Mouse (Mus musculus) cerebral cortex, adult 2 months (tissue): ENCODE measurements around the gene Gm498.

ENCODE experiments used
- WGBS: fragments of 180-500 bp; shearing (Covaris S2); methylation state at CpG from one replicate; pipeline ENCODE4 v1.1.7; 2018; 5-methylcytosine and 5-hydroxymethylcytosine counted together

Gene Gm498

DNA sequence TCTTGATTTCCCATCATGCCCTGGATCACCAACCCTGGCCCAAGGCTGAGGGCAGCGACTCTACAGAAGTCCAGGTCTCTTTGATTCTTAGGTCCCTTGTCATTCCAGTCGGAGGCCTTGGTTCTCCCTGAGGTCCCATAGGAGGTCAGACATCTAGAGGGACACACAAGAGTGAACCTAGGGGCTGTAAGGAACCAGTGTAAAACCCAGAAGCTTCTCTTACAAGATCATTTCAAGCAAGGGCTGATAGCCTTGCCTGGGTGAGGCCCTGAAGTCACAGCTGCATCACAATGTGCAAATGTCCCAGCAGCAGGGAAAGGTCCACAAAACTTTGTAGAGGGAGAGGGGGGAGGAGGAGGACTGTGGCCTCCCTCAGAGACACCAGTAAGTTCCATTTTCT, at the start of gene Gm498:
Gene Gm498, plus strand, starts transcription at position 301 of the 400 bp plus-strand sequence.
- 83% methylated on average over 2 of the region's 2 CpGs for WGBS

- WGBS: 89% methylated on average over 4 of the region's 4 CpGs
These were observed 47.4 kb upstream of the Gm498 start for GRCm38 (mm10) chr7:143819201-143819600.

DNA sequence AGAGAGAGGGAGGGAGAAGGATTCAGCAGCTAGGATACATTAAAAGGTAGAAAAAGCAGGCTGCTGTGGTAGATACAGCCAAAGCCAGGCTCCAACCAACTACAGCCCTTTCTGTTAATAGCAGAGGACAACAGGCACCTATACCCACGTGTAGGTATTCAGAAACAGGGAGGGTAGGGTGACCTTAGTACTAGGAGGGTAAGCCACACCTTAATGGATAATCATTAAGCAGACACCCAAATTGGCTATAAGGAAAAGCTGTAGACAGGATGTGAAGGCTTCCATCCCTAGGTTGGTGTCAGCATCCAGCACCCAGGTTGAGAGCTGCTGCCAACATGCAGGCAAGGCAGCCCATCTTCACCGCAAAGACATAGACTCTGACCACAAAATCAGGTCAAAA, 45.4 kb upstream of the Gm498 start:
- 94% methylated on average over 2 of the region's 2 CpGs for WGBS

GRCm38 (mm10) chr7:143822375-143823265, 44.0 kb upstream of the Gm498 start, which contains the start of the genes Nadsyn1 and Dhcr7:
TSS of gene Nadsyn1 (minus strand) at chr7:143822849.
TSS of gene Dhcr7 (plus strand) at chr7:143823145.
- WGBS: under 1% methylated on average over 39 of the region's 40 CpGs

DNA sequence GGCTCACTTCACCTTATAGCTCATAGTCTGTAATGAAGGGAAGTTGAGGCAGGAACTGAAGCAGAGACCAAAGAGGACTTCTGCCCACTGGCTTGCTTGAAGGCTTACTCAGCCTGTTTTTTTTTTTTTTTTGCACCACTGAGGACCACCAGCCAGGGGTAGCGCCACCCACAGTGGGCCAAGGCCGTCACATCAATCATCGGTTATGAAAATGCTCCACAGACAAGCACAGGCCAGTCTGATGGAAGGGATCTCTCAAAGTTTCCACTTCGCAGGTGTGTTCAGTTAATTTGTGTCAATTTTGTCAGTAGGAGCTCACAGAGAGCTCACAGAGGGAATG, 43.4 kb upstream of the Gm498 start:
- 75% methylated on average over 4 of the region's 4 CpGs for WGBS

DNA sequence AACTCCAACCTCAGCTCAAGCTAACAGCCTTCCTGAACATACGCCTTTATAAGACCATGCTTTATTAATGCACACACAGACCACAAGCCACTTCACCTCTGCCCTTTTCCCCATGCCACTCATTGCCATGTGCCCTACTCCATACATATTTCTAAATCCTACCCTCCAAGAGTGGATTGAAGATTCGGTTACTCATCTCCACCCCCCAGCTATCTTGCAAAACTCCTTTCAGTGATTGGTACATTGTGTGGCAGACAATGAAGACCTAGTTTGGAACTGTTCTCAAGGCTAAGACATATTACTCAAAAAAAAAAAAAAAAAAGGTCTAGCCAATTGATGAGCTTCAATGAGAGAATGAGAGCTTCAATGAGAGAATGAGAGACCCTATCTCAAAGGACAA, 39.7 kb upstream of the Gm498 start:
- WGBS: 94% methylated on average over 2 of the region's 2 CpGs

DNA sequence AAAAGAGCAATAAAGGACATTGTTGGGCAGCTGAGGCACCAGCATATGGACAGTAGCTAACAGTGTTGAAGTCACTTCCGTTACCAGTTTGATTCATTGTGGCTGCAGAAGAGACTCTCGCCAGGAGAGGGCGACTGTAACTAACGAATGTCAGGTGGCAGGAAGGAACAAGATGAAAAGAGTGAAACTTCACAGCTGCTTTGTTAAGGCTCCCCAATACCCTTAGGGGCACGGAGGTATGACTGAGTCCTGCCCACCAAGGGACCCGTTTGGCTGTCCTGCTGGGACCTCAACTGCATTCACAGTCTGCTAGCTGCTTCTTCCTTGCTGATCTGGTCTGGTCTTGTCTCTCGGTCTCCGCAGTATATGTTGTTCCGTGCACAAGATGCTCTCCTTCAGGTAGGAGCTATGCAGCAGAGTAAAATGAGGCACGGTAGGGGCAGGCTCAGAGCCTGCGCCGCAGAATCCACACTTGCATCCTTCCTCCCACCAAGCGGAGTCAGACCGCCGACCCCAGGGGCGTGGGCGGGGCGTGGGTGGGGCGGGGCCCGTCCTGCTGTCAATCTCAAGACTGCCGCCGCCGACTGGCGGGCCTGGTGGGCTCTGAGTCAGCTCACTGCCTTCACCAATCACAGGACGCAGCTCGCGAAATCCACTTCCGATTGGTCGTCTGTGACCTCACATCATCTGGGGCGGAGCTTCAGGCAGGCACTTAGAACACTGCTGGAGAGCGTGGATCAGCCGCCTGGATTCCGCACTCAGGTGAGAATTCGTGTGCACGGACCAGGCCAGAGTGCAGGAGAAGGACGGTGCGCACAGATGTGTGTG, 36.9 kb upstream of the Gm498 start:
- WGBS: under 1% methylated on average over 36 of the region's 37 CpGs

DNA sequence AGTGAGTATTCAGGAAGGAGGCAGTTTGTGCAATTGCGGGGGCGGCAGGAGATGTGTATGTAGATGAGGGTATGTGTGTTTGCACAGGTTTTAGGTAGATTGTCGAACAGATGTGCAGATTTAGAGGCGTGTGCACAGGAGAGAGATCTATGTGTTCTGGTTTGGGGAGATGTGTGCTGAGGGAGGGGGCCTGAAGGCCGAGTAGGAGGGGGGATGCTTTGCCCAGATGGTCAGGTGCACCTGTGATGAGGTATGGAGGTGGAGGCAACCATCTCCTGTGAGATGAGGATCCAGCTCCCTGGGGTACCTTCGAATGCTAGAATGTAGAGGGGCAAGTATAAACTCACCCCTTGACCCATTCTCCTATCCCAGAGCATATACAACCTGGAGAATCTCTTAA, 36.2 kb upstream of the Gm498 start:
- WGBS: 6% methylated on average over 6 of the region's 6 CpGs

- WGBS: 53% methylated on average over 8 of the region's 8 CpGs
These were observed 34.4 kb upstream of the Gm498 start for GRCm38 (mm10) chr7:143832196-143832595.

DNA sequence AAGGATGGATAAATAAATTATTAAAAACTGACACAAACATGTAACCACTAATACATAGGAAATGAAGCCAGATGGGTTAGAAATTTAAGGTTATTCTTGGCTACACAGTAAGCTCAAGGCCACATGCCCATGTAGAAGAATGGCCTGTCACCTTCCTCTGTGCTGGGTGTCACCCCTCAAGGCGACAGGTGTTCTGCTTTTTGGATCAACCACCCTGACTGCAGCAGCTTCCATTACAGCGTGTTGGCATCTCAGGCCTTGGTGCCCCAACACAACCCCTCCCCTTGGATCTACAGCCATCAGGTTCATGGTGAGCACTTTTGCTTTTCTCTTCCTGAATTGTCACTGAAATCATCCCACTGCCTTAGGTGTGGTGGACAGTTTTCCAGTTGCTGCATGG, 34.0 kb upstream of the Gm498 start:
- WGBS: 96% methylated on average over 2 of the region's 2 CpGs

GRCm38 (mm10) chr7:143833581-143834190, 33.0 kb upstream of the Gm498 start:
- 77% methylated on average over 6 of the region's 6 CpGs for WGBS

GRCm38 (mm10) chr7:143834316-143834715, 32.3 kb upstream of the Gm498 start:
- WGBS: 84% methylated on average over 2 of the region's 2 CpGs

- 39% methylated on average over 3 of the region's 3 CpGs for WGBS
These were observed 31.7 kb upstream of the Gm498 start for GRCm38 (mm10) chr7:143834972-143835371.

GRCm38 (mm10) chr7:143837705-143838358, 28.8 kb upstream of the Gm498 start:
- 69% methylated on average over 3 of the region's 3 CpGs for WGBS

DNA sequence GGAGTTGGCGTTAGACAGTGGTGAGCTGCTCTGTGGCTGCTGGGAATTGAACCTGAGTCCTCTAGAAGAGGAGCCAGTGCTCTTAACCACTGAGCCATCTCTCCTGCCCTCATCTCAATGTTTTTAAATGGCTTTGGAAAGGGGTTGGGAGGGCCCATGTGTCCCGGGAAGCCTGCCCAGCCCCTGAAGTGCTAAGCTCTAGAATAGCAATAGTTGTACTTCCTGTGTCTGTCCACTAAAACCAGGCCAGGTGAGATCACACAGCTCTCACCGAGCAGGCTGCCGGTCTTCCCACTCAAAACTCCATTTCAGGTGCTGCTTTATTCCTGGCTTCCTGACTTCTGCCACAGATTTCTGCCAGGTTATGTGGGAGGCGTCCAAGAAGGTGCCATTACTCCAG, 26.5 kb upstream of the Gm498 start:
- 82% methylated on average over 5 of the region's 5 CpGs for WGBS

- 95% methylated on average over 8 of the region's 8 CpGs for WGBS
These were observed 25.3 kb upstream of the Gm498 start for GRCm38 (mm10) chr7:143841301-143841700.

DNA sequence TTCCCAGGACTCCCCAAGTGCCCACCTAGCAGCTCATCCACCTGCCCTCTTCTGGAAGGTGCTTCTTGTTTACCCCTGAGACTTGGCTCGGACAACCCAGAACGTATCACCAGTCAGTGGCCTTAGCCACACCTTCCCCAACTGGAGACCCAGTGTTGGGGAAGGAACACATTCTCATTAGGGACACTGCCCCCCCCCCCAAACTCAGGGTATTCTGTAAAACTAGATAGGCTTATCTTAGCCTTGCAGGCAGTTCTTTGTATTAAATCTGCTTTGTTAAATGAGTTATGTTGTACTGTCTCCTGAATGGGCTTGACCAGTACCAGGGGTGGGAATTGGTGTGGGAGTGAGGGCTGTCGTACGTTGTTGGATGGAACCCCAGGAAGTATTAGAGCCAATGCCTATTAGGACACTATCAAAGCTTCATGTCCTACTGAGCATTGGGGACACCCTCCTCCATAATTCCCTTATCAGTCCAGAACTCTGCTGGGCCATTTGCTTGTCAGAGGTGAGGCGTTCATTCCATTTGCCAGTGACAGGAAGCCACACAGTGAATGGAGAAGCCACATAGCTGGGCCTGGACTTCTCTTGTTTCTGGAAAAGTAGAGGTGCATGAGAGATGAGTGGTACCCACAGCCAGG, 18.4 kb upstream of the Gm498 start:
- 95% methylated on average over 5 of the region's 5 CpGs for WGBS

DNA sequence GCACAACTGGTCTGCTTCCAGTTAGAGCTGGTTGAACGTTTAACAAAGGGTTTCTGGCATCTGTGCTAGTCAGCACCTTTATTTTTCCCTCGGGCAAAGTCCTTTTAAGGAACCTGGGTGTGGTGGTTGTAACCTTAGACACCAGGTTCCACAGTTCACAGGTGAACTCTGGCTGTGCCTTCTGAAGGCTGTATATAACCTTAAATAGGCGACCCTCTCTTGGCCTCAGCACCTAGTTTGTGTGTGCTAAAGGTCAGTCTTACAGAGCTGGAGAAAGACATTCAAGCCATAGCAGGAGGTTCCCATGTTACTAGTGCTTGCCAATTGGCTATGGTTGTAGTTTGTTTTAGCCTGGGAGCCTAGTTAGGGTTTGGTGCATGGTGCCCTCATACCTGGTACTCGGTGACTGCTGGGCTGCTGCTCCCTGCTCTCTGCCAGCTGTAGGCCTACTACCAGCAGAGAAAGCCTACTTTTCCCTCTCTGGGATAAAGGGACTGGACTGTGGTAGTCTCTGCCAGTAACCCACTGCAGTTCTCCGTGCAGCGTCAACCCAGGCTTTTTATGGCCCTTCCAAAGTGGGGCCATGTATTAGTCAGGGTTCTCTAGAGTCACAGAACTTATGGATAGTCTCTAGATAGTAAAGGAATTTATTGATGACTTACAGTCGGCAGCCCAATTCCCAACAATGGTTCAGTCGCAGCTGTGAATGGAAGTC, 17.7 kb upstream of the Gm498 start:
- 92% methylated on average over 8 of the region's 8 CpGs for WGBS

- WGBS: 87% methylated on average over 4 of the region's 4 CpGs
These were observed 2.2 kb downstream of the Gm498 start for GRCm38 (mm10) chr7:143868874-143869273.

GRCm38 (mm10) chr7:143883717-143884116, 17.1 kb downstream of the Gm498 start:
- WGBS: 83% methylated on average over 6 of the region's 6 CpGs

DNA sequence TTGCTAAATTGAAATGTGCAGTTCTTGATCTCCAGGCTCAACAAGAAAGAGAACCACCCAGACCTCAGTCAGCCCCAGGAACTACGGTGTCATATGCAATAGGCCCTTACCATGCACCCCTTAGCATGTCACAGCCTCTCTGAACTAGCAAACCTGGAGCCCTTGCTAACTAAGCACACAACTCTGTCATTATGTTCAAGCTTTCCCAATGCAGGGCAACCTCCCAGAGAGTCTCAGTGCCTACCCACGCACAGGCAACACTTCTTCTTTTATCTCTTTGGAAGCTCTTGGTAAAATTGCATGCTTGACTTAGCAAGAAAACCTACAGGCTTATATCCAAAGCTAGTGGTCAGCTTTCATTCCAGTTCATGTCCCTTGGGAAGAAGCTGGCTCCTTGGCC, 24.5 kb downstream of the Gm498 start:
- WGBS: 55% methylated on average over 2 of the region's 2 CpGs
